Mouse (Mus musculus) CH12.LX (cell line): Measurements from ENCODE around the gene Prkce.

Experiments
- CTCF ChIP-seq, 2 experiments: IDR thresholded peaks in 1 of 2; conservative IDR thresholded peaks in 1 of 2; 2 replicates each; pipeline ENCODE4 v1.5.1; 2011 to 2012; ENCODE audit warnings: low read depth in 2 of 2, low read length in 2 of 2, improper control_type of control experiment in 1 of 2, inconsistent platforms in 1 of 2, mild to moderate bottlenecking in 1 of 2, moderate library complexity in 1 of 2
- EP300 ChIP-seq: IDR thresholded peaks from 2 replicates; pipeline ENCODE4 v1.6.1; 2011; ENCODE audit warnings: low read length, improper control_type of control experiment
- HCFC1 ChIP-seq: IDR thresholded peaks from 2 replicates; pipeline ENCODE4 v1.6.1; 2012; ENCODE audit warnings: low read depth, mild to moderate bottlenecking, inconsistent platforms, low read length, improper control_type of control experiment
- JUN ChIP-seq: IDR thresholded peaks from 2 replicates; pipeline ENCODE4 v1.6.1; 2011; ENCODE audit warnings: low read depth, mild to moderate bottlenecking, low read length, improper control_type of control experiment, moderate library complexity; ENCODE audit not compliant: insufficient read depth
- MAFK ChIP-seq: IDR thresholded peaks from 2 replicates; pipeline ENCODE4 v1.6.1; 2011; ENCODE audit warnings: low read length, improper control_type of control experiment; ENCODE audit not compliant: insufficient replicate concordance
- SIN3A ChIP-seq: IDR thresholded peaks from 2 replicates; pipeline ENCODE4 v1.6.1; 2012; ENCODE audit warnings: low read length, improper control_type of control experiment, inconsistent platforms
- ZMIZ1 ChIP-seq: IDR thresholded peaks from 2 replicates; pipeline ENCODE4 v1.6.1; 2012; ENCODE audit warnings: low read depth, mild to moderate bottlenecking, inconsistent platforms, low read length, improper control_type of control experiment

GRCm38 (mm10) chr17:86523843-86524242, 356.3 kb downstream of the Prkce start:
- no peak for TF ChIP-seq CTCF (conservative IDR thresholded peaks at IDR 0.05 in 1 of 2, IDR thresholded peaks at IDR 0.05 in 1 of 2; ENCODE audit: low read depth in 2 of 2, low read length in 2 of 2)
- TF ChIP-seq SIN3A = no peak
- no peak for TF ChIP-seq EP300
- no peak for TF ChIP-seq MAFK
- no peak for TF ChIP-seq JUN
- no peak for TF ChIP-seq ZMIZ1
- TF ChIP-seq HCFC1 = no peak
